Mouse (Mus musculus) cerebellum, adult 2 months (tissue): ENCODE results near the gene Abi3.

Source experiments
- CTCF ChIP-seq: fragments of 200-500 bp; IDR thresholded peaks from 2 replicates; pipeline ENCODE4 v1.5.1; 2011; ENCODE audit warnings: low read depth, mild to moderate bottlenecking, control low read depth, low read length, moderate library complexity, borderline replicate concordance; ENCODE audit not compliant: insufficient read depth
- POLR2A ChIP-seq: fragments of 200-500 bp; IDR thresholded peaks from 2 replicates; pipeline ENCODE4 v1.6.1; 2011; ENCODE audit warnings: low read length, control low read depth, borderline replicate concordance; ENCODE audit not compliant: insufficient read depth

GRCm38 (mm10) chr11:95835832-95836231 lies 6.4 kb downstream of the Abi3 start:
- no peak for TF ChIP-seq CTCF
- TF ChIP-seq POLR2A, result no peak
